Mouse (Mus musculus) embryonic stem cell, embryonic (primary cell): ENCODE results near the gene Pla2g3.

ENCODE experiments used
- CTCF ChIA-PET, 4 experiments: fragments of 300-600 bp in 2 of 4; fragments of 350-600 bp in 2 of 4; sonication (Branson Sonifier 250); formaldehyde crosslinking; loops; one replicate each; lab custom pipeline; 2022; ENCODE audit warnings: inconsistent platforms in 2 of 4; lab: Charles Lee
- POLR2A ChIA-PET, 4 experiments: fragments of 300-600 bp in 2 of 4; fragments of 350-600 bp in 2 of 4; sonication (Branson Sonifier 250); formaldehyde crosslinking; loops; one replicate each; lab custom pipeline; 2022; ENCODE audit warnings: antibody characterized with exemption in 4 of 4, inconsistent platforms in 1 of 4; lab: Charles Lee

Gene Pla2g3

GRCm38 (mm10) chr11:3508226-3508625, 20.1 kb downstream of the Pla2g3 start:
- ChIA-PET POLR2A (interaction anchor here in 3 of 4 experiments (0.5 to 4.9 kb wide), 13 partner anchors 10 to 177 kb away, joined by 3 to 43 read pairs (median 3); partner anchors contain the start of gene Morc2a (in 1 of the 3)), CTCF (interaction anchor here in 3 of 4 experiments (1.2 to 2.3 kb wide), 5 partner anchors 27 to 89 kb away, joined by 3 to 8 read pairs (median 4); no protein-coding TSS in a partner anchor)

- CTCF ChIA-PET = interaction anchor here (1.0 to 2.3 kb wide), 8 partner anchors 25 to 87 kb away, joined by 3 to 8 read pairs (median 3); no protein-coding TSS in a partner anchor
- POLR2A ChIA-PET = interaction anchor here in 2 of 4 experiments (0.6 to 4.9 kb wide), 14 partner anchors 8 to 243 kb away, joined by 3 to 43 read pairs (median 4); partner anchors contain the start of genes Drg1 (in 1 of the 2) and Morc2a (in 1 of the 2)
Observed at GRCm38 (mm10) chr11:3509181-3510085, 21.3 kb downstream of the Pla2g3 start.

GRCm38 (mm10) chr11:3510321-3510720, 22.2 kb downstream of the Pla2g3 start:
- ChIA-PET POLR2A (interaction anchor here in 2 of 4 experiments (1.0 to 4.9 kb wide), 6 partner anchors 8 to 36 kb away, joined by 3 to 43 read pairs (median 3); no protein-coding TSS in a partner anchor), CTCF (interaction anchor here in 2 of 4 experiments (1.1 to 1.5 kb wide), 2 partner anchors 25 to 55 kb away, joined by 3 read pairs; no protein-coding TSS in a partner anchor)

- CTCF ChIA-PET = interaction anchor here in 2 of 4 experiments (1.7 to 4.3 kb wide), 4 partner anchors 10 to 39 kb away, joined by 9 to 50 read pairs (median 29); no protein-coding TSS in a partner anchor
- POLR2A ChIA-PET = interaction anchor here in 1 of 4 experiments (1.6 to 1.8 kb wide), 2 partner anchors 8 to 135 kb away, joined by 7 to 9 read pairs; partner anchors contain the start of genes Inpp5j and Morc2a
Observed at GRCm38 (mm10) chr11:3513291-3513690, 25.2 kb downstream of the Pla2g3 start.

- POLR2A ChIA-PET = interaction anchor here (0.5 to 5.3 kb wide), 37 partner anchors 9 to 323 kb away, joined by 3 to 26 read pairs (median 4); partner anchors contain the start of genes Morc2a (in 3 of the 4), Inpp5j (in 1 of the 4), Patz1 (in 1 of the 4) and Rnf185 (in 1 of the 4)
- CTCF ChIA-PET = interaction anchor here (0.5 to 4.3 kb wide), 62 partner anchors 8 to 321 kb away, joined by 3 to 50 read pairs (median 4); partner anchors contain the start of genes Inpp5j (in 2 of the 4), Pla2g3 (in 1 of the 4) and Rnf185 (in 1 of the 4)
Observed at GRCm38 (mm10) chr11:3514529-3515054, 26.5 kb downstream of the Pla2g3 start, which contains the start of gene Selenom. Gene Selenom (plus strand): TSS chr11:3514684.

GRCm38 (mm10) chr11:3515216-3515615, 27.1 kb downstream of the Pla2g3 start:
- ChIA-PET CTCF (interaction anchor here (0.5 to 4.3 kb wide), 58 partner anchors 8 to 320 kb away, joined by 3 to 50 read pairs (median 4); partner anchors contain the start of genes Inpp5j (in 2 of the 4), Pla2g3 (in 1 of the 4) and Rnf185 (in 1 of the 4)), POLR2A (interaction anchor here in 3 of 4 experiments (0.7 to 5.3 kb wide), 40 partner anchors 8 to 323 kb away, joined by 3 to 27 read pairs (median 4); partner anchors contain the start of genes Morc2a (in 2 of the 3), Patz1 (in 1 of the 3) and Rnf185 (in 1 of the 3))

- POLR2A ChIA-PET = interaction anchor here in 3 of 4 experiments (0.7 to 5.3 kb wide), 25 partner anchors 10 to 320 kb away, joined by 3 to 27 read pairs (median 5); partner anchors contain the start of genes Morc2a (in 2 of the 3), Patz1 (in 1 of the 3) and Rnf185 (in 1 of the 3)
Observed at GRCm38 (mm10) chr11:3515637-3516036, 27.6 kb downstream of the Pla2g3 start.

GRCm38 (mm10) chr11:3516121-3516520, 28.0 kb downstream of the Pla2g3 start:
- ChIA-PET POLR2A (interaction anchor here in 2 of 4 experiments (0.9 to 5.3 kb wide), 17 partner anchors 10 to 258 kb away, joined by 3 to 27 read pairs (median 5); partner anchors contain the start of genes Morc2a (in 2 of the 2) and Rnf185 (in 1 of the 2)), CTCF (interaction anchor here in 3 of 4 experiments (0.6 to 4.3 kb wide), 5 partner anchors 8 to 61 kb away, joined by 3 to 50 read pairs (median 6); no protein-coding TSS in a partner anchor)

More at GRCm38 (mm10) chr11:3515637-3516036, 27.6 kb downstream of the Pla2g3 start:
- CTCF ChIA-PET = interaction anchor here in 3 of 4 experiments (0.6 to 4.3 kb wide), 14 partner anchors 9 to 318 kb away, joined by 3 to 50 read pairs (median 6); no protein-coding TSS in a partner anchor

- ChIA-PET CTCF (interaction anchor here in 3 of 4 experiments (0.6 to 4.3 kb wide), 9 partner anchors 11 to 75 kb away, joined by 3 to 50 read pairs (median 5); no protein-coding TSS in a partner anchor), POLR2A (interaction anchor here in 3 of 4 experiments (0.6 to 5.3 kb wide), 33 partner anchors 8 to 1162 kb away, joined by 3 to 27 read pairs (median 4); partner anchors contain the start of genes Morc2a (in 2 of the 3), Rnf185 (in 2 of the 3) and Slc35e4 (in 1 of the 3))
Observed at GRCm38 (mm10) chr11:3516859-3517845, 29.1 kb downstream of the Pla2g3 start.

- ChIA-PET POLR2A (interaction anchor here (0.6 to 5.3 kb wide), 23 partner anchors 8 to 396 kb away, joined by 3 to 27 read pairs (median 4); partner anchors contain the start of genes Rnf185 (in 2 of the 4), Morc2a (in 1 of the 4), Pik3ip1 (in 1 of the 4) and Slc35e4 (in 1 of the 4)), CTCF (interaction anchor here (0.7 to 1.5 kb wide), 7 partner anchors 13 to 64 kb away, joined by 3 to 8 read pairs (median 4); no protein-coding TSS in a partner anchor)
Observed at GRCm38 (mm10) chr11:3517846-3518732, 30.0 kb downstream of the Pla2g3 start.

GRCm38 (mm10) chr11:3519051-3519726, 31.1 kb downstream of the Pla2g3 start:
- ChIA-PET POLR2A (interaction anchor here in 2 of 4 experiments (0.8 to 5.3 kb wide), 13 partner anchors 7 to 171 kb away, joined by 3 to 27 read pairs (median 4); partner anchors contain the start of genes Morc2a (in 2 of the 2) and Rnf185 (in 1 of the 2)), CTCF (interaction anchor here in 3 of 4 experiments (0.6 to 1.5 kb wide), 5 partner anchors 12 to 132 kb away, joined by 3 to 7 read pairs (median 3); no protein-coding TSS in a partner anchor)

- POLR2A ChIA-PET = interaction anchor here in 2 of 4 experiments (0.7 to 5.0 kb wide), 9 partner anchors 8 to 171 kb away, joined by 3 to 27 read pairs (median 4); partner anchors contain the start of genes Morc2a (in 1 of the 2) and Rnf185 (in 1 of the 2)
- CTCF ChIA-PET = interaction anchor here in 3 of 4 experiments (0.6 to 1.4 kb wide), 4 partner anchors 12 to 132 kb away, joined by 3 read pairs; no protein-coding TSS in a partner anchor
Observed at GRCm38 (mm10) chr11:3519756-3520398, 31.8 kb downstream of the Pla2g3 start.

GRCm38 (mm10) chr11:3520919-3521318, 32.8 kb downstream of the Pla2g3 start:
- POLR2A ChIA-PET = interaction anchor here in 2 of 4 experiments (0.7 to 1.6 kb wide), 4 partner anchors 18 to 128 kb away, joined by 3 to 4 read pairs (median 4); partner anchors contain the start of gene Morc2a (in 2 of the 2)

More at GRCm38 (mm10) chr11:3520919-3521318, 32.8 kb downstream of the Pla2g3 start:
- CTCF ChIA-PET = no interaction called here
